Mouse (Mus musculus) MEL (cell line): Measurements from ENCODE around the gene Krtap6-2. TPM values are rescaled to one million over a fixed set of nuclear protein-coding genes. Genes with fewer than 3 reads are reported as not detected.

ENCODE experiments used
- DNase-seq: peaks from one replicate; pipeline ENCODE4 v3.0.0; 2011; ENCODE audit warnings: low read depth, low spot score
- H3K27ac ChIP-seq: 2 replicates; pipeline ENCODE4 v1.5.1; 2012; ENCODE audit warnings: low read depth, mild to moderate bottlenecking, control low read depth, low read length, moderate library complexity; ENCODE audit not compliant: control insufficient read depth
- H3K27me3 ChIP-seq, 2 experiments: fragments of 150-350 bp in 1 of 2; sonication (generic) in 1 of 2; 2 replicates each; pipeline ENCODE4 v1.6.1; 2012; ENCODE audit warnings: low read length in 2 of 2, mild to moderate bottlenecking in 2 of 2, improper control_type of control experiment in 1 of 2, moderate library complexity in 1 of 2; ENCODE audit not compliant: insufficient read depth in 2 of 2, control insufficient read depth in 1 of 2
- H3K36me3 ChIP-seq, 2 experiments: 2 replicates each; pipeline ENCODE4 v1.6.1; 2012 to 2014; ENCODE audit warnings: low read length in 2 of 2, improper control_type of control experiment in 1 of 2, inconsistent platforms in 1 of 2, mild to moderate bottlenecking in 1 of 2; ENCODE audit not compliant: insufficient read depth in 2 of 2, control insufficient read depth in 1 of 2
- H3K4me1 ChIP-seq, 2 experiments: fragments of 150-350 bp in 1 of 2; sonication (generic) in 1 of 2; 2 replicates each; pipeline ENCODE4 v1.6.1; 2012; ENCODE audit warnings: low read length in 2 of 2, improper control_type of control experiment in 1 of 2, mild to moderate bottlenecking in 1 of 2; ENCODE audit not compliant: insufficient read depth in 2 of 2, control insufficient read depth in 1 of 2
- H3K4me3 ChIP-seq, 2 experiments: fragments of 150-350 bp in 1 of 2; sonication (generic) in 1 of 2; 2 replicates each; pipeline ENCODE4 v1.5.1; 2012; ENCODE audit warnings: low read depth in 2 of 2, low read length in 2 of 2, mild to moderate bottlenecking in 2 of 2, moderate library complexity in 2 of 2, control low read depth in 1 of 2, improper control_type of control experiment in 1 of 2; ENCODE audit not compliant: control insufficient read depth in 1 of 2, insufficient read depth in 1 of 2
- H3K79me2 ChIP-seq: 2 replicates; pipeline ENCODE4 v1.6.1; 2012; ENCODE audit warnings: mild to moderate bottlenecking, low read length, moderate library complexity; ENCODE audit not compliant: control insufficient read depth, poor library complexity, insufficient read depth
- H3K9ac ChIP-seq: 2 replicates; pipeline ENCODE4 v1.6.1; 2012; ENCODE audit warnings: low read depth, mild to moderate bottlenecking, control low read depth, low read length, moderate library complexity; ENCODE audit not compliant: control insufficient read depth, poor library complexity, severe bottlenecking
- H3K9me3 ChIP-seq: fragments of 150-350 bp; sonication (generic); replicated peaks from 2 replicates; pipeline ENCODE4 v1.6.1; 2012; ENCODE audit warnings: mild to moderate bottlenecking, low read length, improper control_type of control experiment, moderate library complexity; ENCODE audit not compliant: insufficient read depth
- BHLHE40 ChIP-seq: IDR thresholded peaks from 2 replicates; pipeline ENCODE4 v1.6.1; 2012; ENCODE audit warnings: low read depth, mild to moderate bottlenecking, inconsistent platforms, low read length, improper control_type of control experiment, borderline replicate concordance
- CHD2 ChIP-seq: IDR thresholded peaks from 2 replicates; pipeline ENCODE4 v1.6.1; 2011; ENCODE audit warnings: low read length, improper control_type of control experiment
- EP300 ChIP-seq, 2 experiments: IDR thresholded peaks; 2 replicates each; pipeline ENCODE4 v1.6.1; 2011; ENCODE audit warnings: improper control_type of control experiment in 2 of 2, low read length in 2 of 2, low read depth in 1 of 2, mild to moderate bottlenecking in 1 of 2
- ETS1 ChIP-seq: IDR thresholded peaks from 2 replicates; pipeline ENCODE4 v1.6.1; 2012; ENCODE audit warnings: low read depth, mild to moderate bottlenecking, inconsistent platforms, low read length, improper control_type of control experiment, moderate library complexity
- GABPA ChIP-seq: IDR thresholded peaks from 2 replicates; pipeline ENCODE4 v1.6.1; 2012; ENCODE audit warnings: low read depth, mild to moderate bottlenecking, inconsistent platforms, low read length, improper control_type of control experiment, moderate library complexity
- HCFC1 ChIP-seq: IDR thresholded peaks from 2 replicates; pipeline ENCODE4 v1.6.1; 2012; ENCODE audit warnings: low read depth, mild to moderate bottlenecking, inconsistent platforms, low read length, improper control_type of control experiment, moderate library complexity
- KAT2A ChIP-seq: conservative IDR thresholded peaks from 2 replicates; pipeline ENCODE4 v1.6.1; 2012; ENCODE audit warnings: low read depth, low read length, improper control_type of control experiment, inconsistent platforms
- MAX ChIP-seq: IDR thresholded peaks from 2 replicates; pipeline ENCODE4 v1.6.1; 2011; ENCODE audit warnings: low read length, improper control_type of control experiment
- MAZ ChIP-seq: IDR thresholded peaks from 2 replicates; pipeline ENCODE4 v1.6.1; 2012; ENCODE audit warnings: low read depth, mild to moderate bottlenecking, inconsistent platforms, low read length, improper control_type of control experiment
- MEF2A ChIP-seq: IDR thresholded peaks from 2 replicates; pipeline ENCODE4 v1.6.1; 2014; ENCODE audit warnings: low read depth, mild to moderate bottlenecking, inconsistent platforms, low read length, improper control_type of control experiment; ENCODE audit not compliant: poor library complexity, insufficient replicate concordance, severe bottlenecking; ENCODE audit errors: extremely low read depth
- MYB ChIP-seq: IDR thresholded peaks from 2 replicates; pipeline ENCODE4 v1.6.1; 2011; ENCODE audit warnings: mild to moderate bottlenecking, low read depth, low read length, improper control_type of control experiment
- MYC ChIP-seq: IDR thresholded peaks from 2 replicates; pipeline ENCODE4 v1.6.1; 2011; ENCODE audit warnings: low read depth, mild to moderate bottlenecking, low read length, improper control_type of control experiment, moderate library complexity
- POLR2A ChIP-seq, 2 experiments: IDR thresholded peaks; 2 replicates each; pipeline ENCODE4 v1.6.1; 2011 to 2012; ENCODE audit warnings: low read length in 2 of 2, mild to moderate bottlenecking in 2 of 2, control low read depth in 1 of 2, improper control_type of control experiment in 1 of 2, low read depth in 1 of 2, moderate library complexity in 1 of 2; ENCODE audit not compliant: control insufficient read depth in 1 of 2, insufficient read depth in 1 of 2, poor library complexity in 1 of 2
- RCOR1 ChIP-seq: IDR thresholded peaks from 2 replicates; pipeline ENCODE4 v1.6.1; 2012; ENCODE audit warnings: low read depth, mild to moderate bottlenecking, inconsistent platforms, low read length, improper control_type of control experiment
- TAL1 ChIP-seq: IDR thresholded peaks from 2 replicates; pipeline ENCODE4 v1.6.1; 2012; ENCODE audit warnings: mild to moderate bottlenecking, inconsistent platforms, low read length, moderate library complexity, mixed read lengths
- TCF12 ChIP-seq: IDR thresholded peaks from 2 replicates; pipeline ENCODE4 v1.6.1; 2014; ENCODE audit warnings: low read depth, mild to moderate bottlenecking, inconsistent platforms, low read length, improper control_type of control experiment, moderate library complexity
- UBTF ChIP-seq: IDR thresholded peaks from 2 replicates; pipeline ENCODE4 v1.6.1; 2012; ENCODE audit warnings: low read depth, mild to moderate bottlenecking, inconsistent platforms, low read length, improper control_type of control experiment, moderate library complexity, borderline replicate concordance; ENCODE audit not compliant: insufficient read depth
- USF2 ChIP-seq, 2 experiments: IDR thresholded peaks; 2 replicates each; pipeline ENCODE4 v1.6.1; 2011 to 2012; ENCODE audit warnings: improper control_type of control experiment in 2 of 2, low read length in 2 of 2, borderline replicate concordance in 1 of 2, inconsistent platforms in 1 of 2, low read depth in 1 of 2, mild to moderate bottlenecking in 1 of 2; ENCODE audit not compliant: insufficient read depth in 1 of 2
- ZC3H11A ChIP-seq: IDR thresholded peaks from 2 replicates; pipeline ENCODE4 v1.6.1; 2012; ENCODE audit warnings: low read depth, mild to moderate bottlenecking, inconsistent platforms, low read length, improper control_type of control experiment
- ZKSCAN1 ChIP-seq: IDR thresholded peaks from 2 replicates; pipeline ENCODE4 v1.6.1; 2012; ENCODE audit warnings: low read depth, mild to moderate bottlenecking, inconsistent platforms, low read length, improper control_type of control experiment, moderate library complexity
- polyA plus RNA-seq, 2 experiments: library from polyadenylated mRNA; stranded (reverse) in 1 of 2; unstranded in 1 of 2; fragments of >175 nt in 1 of 2; fragments of >200 nt in 1 of 2; gene quantifications; 2 replicates each; pipeline versions ENCODE4 v1.2.1 to v1.2.4; 2012; ENCODE audit warnings: low replicate concordance in 2 of 2, low read depth in 1 of 2; ENCODE audit not compliant: insufficient read length in 2 of 2, insufficient read depth in 1 of 2, missing spikeins in 1 of 2
- total RNA-seq: library from RNA; depleted of rRNA; stranded (reverse); fragments of 300-350 nt; gene quantifications from 2 replicates; pipeline ENCODE4 v1.2.3, GENCODE M21; 2012

The Krtap6-2 gene
- total and polyA plus RNA-seq, 3 experiments: not detected

- no peaks in the 10 kb centered on the region for H3K27me3 ChIP-seq
- DNase-seq: no peak
- no peaks in the 10 kb centered on the region for H3K79me2 ChIP-seq
- H3K4me1 ChIP-seq: no peaks in the 10 kb centered on the region
- TF ChIP-seq MAZ (no peak), ZC3H11A (no peak), EP300 (IDR thresholded peaks at IDR 0.05; ENCODE audit: low read depth in 1 of 2, low read length in 2 of 2) (no peak), RCOR1 (no peak), TCF12 (no peak), ZKSCAN1 (no peak), MYB (no peak), TAL1 (no peak)
- TF ChIP-seq, all 39 proteins: peak for 0
- Histone ChIP-seq H3K27ac (no peak overlapping the region), H3K36me3 (no peaks in the 10 kb centered on the region), H3K9me3 (no peaks in the 10 kb centered on the region), H3K4me3 (no peak overlapping the region), H3K9ac (no peak overlapping the region)
Measured at GRCm38 (mm10) chr16:89429586-89429985, 9.7 kb upstream of the Krtap6-2 start.

GRCm38 (mm10) chr16:89425310-89425709, 5.4 kb upstream of the Krtap6-2 start:
- no peak for DNase-seq
- Histone ChIP-seq H3K79me2 (no peaks in the 10 kb centered on the region), H3K9ac (no peak overlapping the region), H3K4me3 (no peak overlapping the region), H3K27me3 (no peaks in the 10 kb centered on the region), H3K9me3 (no peaks in the 10 kb centered on the region), H3K27ac (no peak overlapping the region), H3K36me3 (no peaks in the 10 kb centered on the region), H3K4me1 (no peaks in the 10 kb centered on the region)
- TF ChIP-seq MEF2A: no peak
- no peak for TF ChIP-seq KAT2A
- no peak for TF ChIP-seq ZKSCAN1
- TF ChIP-seq UBTF: no peak
- no peak for TF ChIP-seq GABPA
- no peak for TF ChIP-seq EP300 (IDR thresholded peaks at IDR 0.05; ENCODE audit: low read depth in 1 of 2, low read length in 2 of 2)
- TF ChIP-seq BHLHE40: no peak
- TF ChIP-seq HCFC1: no peak
- TF ChIP-seq TAL1: no peak
- no peak for TF ChIP-seq ETS1
- TF ChIP-seq MAX: no peak
- no peak for TF ChIP-seq CHD2
- TF ChIP-seq USF2 (IDR thresholded peaks at IDR 0.05; ENCODE audit: borderline replicate concordance in 1 of 2, insufficient read depth in 1 of 2, low read depth in 1 of 2, low read length in 2 of 2): no peak
- no peak for TF ChIP-seq MYC
- no peak for TF ChIP-seq TCF12
- no peak for TF ChIP-seq POLR2A (IDR thresholded peaks at IDR 0.05; ENCODE audit: control insufficient read depth in 1 of 2, insufficient read depth in 1 of 2, low read depth in 1 of 2, low read length in 2 of 2, poor library complexity in 1 of 2)
